Mouse (Mus musculus): Measurements from ENCODE around the gene Ppp1r15b.

- TF ChIP-seq TAL1 (IDR thresholded peaks at IDR 0.05; ENCODE audit: low read length) = no peak
- no peak for TF ChIP-seq GATA1 (IDR thresholded peaks at IDR 0.05; ENCODE audit: low read length)
Measured at GRCm38 (mm10) chr1:133118127-133118526, 12.8 kb upstream of the Ppp1r15b start.
